Mouse (Mus musculus): ENCODE data around the gene Gab1.
A peak's percentile ranks its signal among the peaks of the same experiment; 100 is the strongest.

DNA sequence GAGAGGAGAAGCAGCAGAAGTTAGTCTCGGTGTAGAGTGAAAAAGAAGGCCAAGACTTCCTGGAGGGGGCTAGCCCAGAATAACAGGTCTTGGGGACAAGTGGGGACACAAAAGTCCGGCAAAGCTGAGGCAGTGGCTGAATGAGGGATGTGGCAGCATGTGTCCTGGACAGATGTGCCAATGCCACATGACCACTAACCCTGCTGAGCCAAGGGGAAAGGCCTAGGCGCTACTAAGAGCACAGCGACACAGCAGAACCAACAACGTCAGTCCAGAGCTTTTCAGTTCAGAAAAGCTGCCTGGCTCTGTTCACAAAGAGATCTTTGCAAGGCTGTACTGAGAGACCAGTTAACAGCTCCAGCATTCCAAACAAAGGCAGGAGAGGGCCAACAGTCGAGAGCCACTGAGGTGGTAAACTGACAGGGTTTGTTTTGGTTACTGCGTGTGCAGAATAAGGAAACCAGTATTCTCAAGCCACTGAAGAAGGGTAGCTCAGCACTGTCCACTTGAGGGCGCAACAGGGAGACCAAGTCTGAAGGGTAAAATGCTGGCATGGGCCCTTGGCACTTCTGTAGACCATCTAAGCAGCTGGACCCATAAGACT, 15.0 kb downstream of the Gab1 start:
- TF ChIP-seq POLR2A (IDR thresholded peaks at IDR 0.05; ENCODE audit: insufficient read depth, low read depth, low read length): no peak
- TF ChIP-seq CTCF (IDR thresholded peaks at IDR 0.05): peak; percentile 59
